Mouse (Mus musculus) C2C12 (cell line): Measurements from ENCODE around the gene Acsf3. TPM values are rescaled to one million over a fixed set of nuclear protein-coding genes. Genes with fewer than 3 reads are reported as not detected.

Experiments
- H3K27me3 ChIP-seq: one replicate; pipeline ENCODE4 v1.6.1; 2011; ENCODE audit not compliant: control insufficient read depth, insufficient read depth, insufficient read length
- H3K36me3 ChIP-seq: one replicate; pipeline ENCODE4 v1.6.1; 2011; ENCODE audit not compliant: control insufficient read depth, insufficient read depth
- H3K4me3 ChIP-seq: one replicate; pipeline ENCODE4 v1.5.1; 2011; ENCODE audit warnings: mild to moderate bottlenecking, control low read depth; ENCODE audit not compliant: poor library complexity, insufficient read depth, severe bottlenecking
- H3K79me2 ChIP-seq: one replicate; pipeline ENCODE4 v1.6.1; 2011; ENCODE audit not compliant: control insufficient read depth, insufficient read depth
- H3K79me3 ChIP-seq: one replicate; pipeline ENCODE4 v1.6.1; 2011; ENCODE audit warnings: low read depth, control low read depth
- H3ac ChIP-seq: one replicate; pipeline ENCODE3; 2011; ENCODE audit warnings: low read depth; ENCODE audit not compliant: control insufficient read depth, insufficient read length
- CEBPB ChIP-seq: IDR thresholded peaks from one replicate; pipeline ENCODE4 v1.6.1; 2011; ENCODE audit warnings: low read depth, mild to moderate bottlenecking, control low read depth, moderate library complexity
- CTCF ChIP-seq: IDR thresholded peaks from one replicate; pipeline ENCODE4 v1.5.1; 2011; ENCODE audit not compliant: control insufficient read depth, insufficient read depth, insufficient read length
- FOSL1 ChIP-seq: IDR thresholded peaks from one replicate; pipeline ENCODE4 v1.8.0; 2011; ENCODE audit warnings: mild to moderate bottlenecking, low read length; ENCODE audit not compliant: poor library complexity, insufficient read depth, severe bottlenecking
- MAX ChIP-seq: IDR thresholded peaks from one replicate; pipeline ENCODE4 v1.6.1; 2011; ENCODE audit warnings: mild to moderate bottlenecking, control low read depth
- MYOD1 ChIP-seq: IDR thresholded peaks from one replicate; pipeline ENCODE4 v1.6.1; 2011; ENCODE audit warnings: low read depth; ENCODE audit not compliant: control insufficient read depth, insufficient read length
- MYOG ChIP-seq: IDR thresholded peaks from one replicate; pipeline ENCODE4 v1.6.1; 2011; ENCODE audit not compliant: control insufficient read depth, insufficient read length; ENCODE audit errors: extremely low read depth
- USF1 ChIP-seq: IDR thresholded peaks from one replicate; pipeline ENCODE4 v1.6.1; 2011; ENCODE audit warnings: low read depth, mild to moderate bottlenecking, control low read depth, moderate library complexity
- polyA plus RNA-seq: library from polyadenylated mRNA; unstranded; fragments of >200 nt; fragmentation: generic; extraction: Trizol; gene quantifications from one replicate; pipeline ENCODE4 v1.2.1, GENCODE M21; 2012; ENCODE audit warnings: missing spikeins

Acsf3 gene
- polyA plus RNA-seq, 1 experiment: 6.1 TPM

GRCm38 (mm10) chr8:122745022-122745749, 30.1 kb upstream of the Acsf3 start:
- H3K36me3 ChIP-seq: no peaks in the 10 kb centered on the region
- H3K79me3 ChIP-seq: no peaks in the 10 kb centered on the region
- H3K79me2 ChIP-seq: no peaks in the 10 kb centered on the region
- peaks cover 95% of the 10 kb centered on the region for H3K27me3 ChIP-seq
- no peak overlapping the region for H3K4me3 ChIP-seq
- no peak for TF ChIP-seq MYOG
- TF ChIP-seq CEBPB: no peak
- no peak overlapping the region for H3ac ChIP-seq

GRCm38 (mm10) chr8:122745750-122746275, 29.5 kb upstream of the Acsf3 start:
- Histone ChIP-seq H3K79me2 (no peaks in the 10 kb centered on the region), H3K36me3 (no peaks in the 10 kb centered on the region), H3K4me3 (no peak overlapping the region), H3ac (no peak overlapping the region), H3K27me3 (peaks cover 95% of the 10 kb centered on the region), H3K79me3 (no peaks in the 10 kb centered on the region)
- TF ChIP-seq MYOG (no peak), MYOD1 (no peak), CEBPB (no peak), USF1 (no peak), FOSL1 (no peak), CTCF (no peak), MAX (no peak)

GRCm38 (mm10) chr8:122746439-122746838, 28.8 kb upstream of the Acsf3 start:
- Histone ChIP-seq H3K27me3 (peaks cover 94% of the 10 kb centered on the region), H3K36me3 (no peaks in the 10 kb centered on the region), H3ac (no peak overlapping the region), H3K79me3 (no peaks in the 10 kb centered on the region), H3K4me3 (no peak overlapping the region), H3K79me2 (no peaks in the 10 kb centered on the region)
- TF ChIP-seq MYOD1 (no peak), FOSL1 (no peak), CTCF (no peak), MYOG (no peak), CEBPB (no peak), MAX (no peak), USF1 (no peak)

GRCm38 (mm10) chr8:122747825-122748224, 27.5 kb upstream of the Acsf3 start:
- peaks cover 94% of the 10 kb centered on the region for H3K27me3 ChIP-seq
- no peaks in the 10 kb centered on the region for H3K36me3 ChIP-seq
- H3K79me2 ChIP-seq: no peaks in the 10 kb centered on the region
- no peak for TF ChIP-seq CEBPB
- TF ChIP-seq MYOD1: no peak
- no peak overlapping the region for H3ac ChIP-seq
- no peak overlapping the region for H3K4me3 ChIP-seq
- no peaks in the 10 kb centered on the region for H3K79me3 ChIP-seq

- TF ChIP-seq MYOD1 (no peak), MYOG (no peak), CEBPB (no peak), USF1 (no peak), CTCF (no peak), MAX (no peak), FOSL1 (no peak)
- H3K36me3 ChIP-seq: no peaks in the 10 kb centered on the region
- peaks cover 92% of the 10 kb centered on the region for H3K27me3 ChIP-seq
- no peak overlapping the region for H3ac ChIP-seq
- H3K79me3 ChIP-seq: no peaks in the 10 kb centered on the region
- no peaks in the 10 kb centered on the region for H3K79me2 ChIP-seq
- no peak overlapping the region for H3K4me3 ChIP-seq
These were observed 25.8 kb upstream of the Acsf3 start for GRCm38 (mm10) chr8:122749333-122749958.

- no peak for TF ChIP-seq MYOG
- TF ChIP-seq CEBPB: no peak
- no peak for TF ChIP-seq USF1
- TF ChIP-seq CTCF: no peak
- no peak for TF ChIP-seq MAX
- TF ChIP-seq MYOD1: no peak
- no peak for TF ChIP-seq FOSL1
- no peak overlapping the region for H3K4me3 ChIP-seq
- H3ac ChIP-seq: no peak overlapping the region
- no peaks in the 10 kb centered on the region for H3K79me3 ChIP-seq
- H3K27me3 ChIP-seq: peaks cover 91% of the 10 kb centered on the region
- H3K36me3 ChIP-seq: no peaks in the 10 kb centered on the region
- no peaks in the 10 kb centered on the region for H3K79me2 ChIP-seq
These were observed 23.9 kb upstream of the Acsf3 start for GRCm38 (mm10) chr8:122751342-122751741.
